Mouse (Mus musculus): ENCODE results near the gene Lhx9. TPM values are rescaled to one million over a fixed set of nuclear protein-coding genes. Genes with fewer than 3 reads are reported as not detected.

Gene Lhx9
- polyA plus RNA-seq, 1 experiment = not detected

DNA sequence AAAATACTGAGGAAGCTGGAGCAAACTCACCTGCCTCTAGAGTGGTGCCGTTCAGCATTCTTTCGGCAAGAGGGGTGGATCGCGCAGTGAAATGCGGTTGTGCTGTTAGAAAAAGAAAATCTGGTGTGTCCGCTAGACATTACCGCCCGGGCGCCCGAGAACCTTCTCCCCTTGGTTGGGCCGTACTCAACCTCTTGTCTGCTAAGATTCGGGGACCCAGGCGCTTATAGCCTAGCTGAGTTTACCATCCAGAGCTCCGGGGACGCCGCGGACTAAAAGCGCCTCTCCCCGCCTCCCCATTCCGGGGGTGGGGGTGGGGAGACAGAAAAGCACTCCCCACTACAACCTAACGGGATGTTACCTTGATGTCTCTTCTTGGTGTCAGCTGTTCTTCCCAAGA is 1.2 kb downstream of the Lhx9 start:
- Histone ChIP-seq H3K27ac (ENCODE audit: insufficient read depth, low read depth, low read length) (no peak overlapping the region), H3K4me3 (ENCODE audit: insufficient read depth, low read length) (peak overlapping the region; percentile 32), H3K4me1 (ENCODE audit: control insufficient read depth, insufficient read depth, low read length) (peaks cover 3% of the 10 kb centered on the region)
- no peak for TF ChIP-seq CTCF (IDR thresholded peaks at IDR 0.05; ENCODE audit: low read depth, low read length)
- no peak for TF ChIP-seq POLR2A (IDR thresholded peaks at IDR 0.05; ENCODE audit: borderline replicate concordance, low read depth, low read length)

DNA sequence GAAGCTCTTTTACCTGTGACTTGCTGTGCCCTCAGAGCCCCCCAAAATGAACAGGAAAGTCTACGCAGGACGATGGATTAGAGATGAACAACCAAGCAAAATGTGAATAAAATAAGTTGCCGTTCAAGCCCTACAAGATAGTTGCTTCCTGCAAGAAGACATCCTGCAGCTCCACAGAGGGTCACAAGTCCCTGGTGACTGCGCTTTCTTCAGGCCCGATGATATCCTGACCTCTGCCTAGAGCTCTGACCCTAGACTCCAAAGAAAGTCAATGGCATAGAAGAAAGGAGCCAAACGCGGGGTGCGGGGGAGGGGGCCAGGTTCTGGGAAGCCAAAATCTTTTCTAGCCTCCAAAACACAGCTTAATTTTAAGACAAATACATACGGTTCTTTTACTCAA is 1.8 kb downstream of the Lhx9 start:
- Histone ChIP-seq H3K4me3 (ENCODE audit: insufficient read depth, low read length) (no peak overlapping the region), H3K27ac (ENCODE audit: insufficient read depth, low read depth, low read length) (no peak overlapping the region), H3K4me1 (ENCODE audit: control insufficient read depth, insufficient read depth, low read length) (peaks cover 3% of the 10 kb centered on the region)
- TF ChIP-seq CTCF (IDR thresholded peaks at IDR 0.05; ENCODE audit: low read depth, low read length) = no peak

DNA sequence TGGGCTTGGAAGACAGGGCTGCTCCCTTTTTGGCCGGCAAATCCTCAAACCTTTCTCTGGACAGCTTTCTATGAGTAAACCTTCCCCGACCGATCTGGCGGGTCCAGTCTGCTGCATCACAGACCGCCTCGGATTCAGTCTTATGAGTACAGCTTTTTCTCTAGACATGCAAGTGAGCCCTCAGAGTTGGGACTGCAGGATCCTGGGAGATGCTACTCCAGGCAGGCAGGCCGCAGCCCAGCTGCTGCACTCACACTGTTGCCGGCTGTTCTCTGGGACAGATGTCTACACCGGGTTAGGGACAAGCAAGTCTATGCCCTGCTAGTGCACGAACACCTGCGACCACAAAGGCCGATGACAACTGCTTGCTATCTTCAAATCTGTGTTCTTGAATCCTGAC is 2.2 kb downstream of the Lhx9 start:
- no peak overlapping the region for H3K27ac ChIP-seq (ENCODE audit: insufficient read depth, low read depth, low read length)
- H3K4me3 ChIP-seq (ENCODE audit: insufficient read depth, low read length) = no peak overlapping the region
- H3K4me1 ChIP-seq (ENCODE audit: control insufficient read depth, insufficient read depth, low read length) = peaks cover 3% of the 10 kb centered on the region
- no peak for TF ChIP-seq POLR2A (IDR thresholded peaks at IDR 0.05; ENCODE audit: borderline replicate concordance, low read depth, low read length)
- TF ChIP-seq CTCF (IDR thresholded peaks at IDR 0.05; ENCODE audit: low read depth, low read length) = no peak

DNA sequence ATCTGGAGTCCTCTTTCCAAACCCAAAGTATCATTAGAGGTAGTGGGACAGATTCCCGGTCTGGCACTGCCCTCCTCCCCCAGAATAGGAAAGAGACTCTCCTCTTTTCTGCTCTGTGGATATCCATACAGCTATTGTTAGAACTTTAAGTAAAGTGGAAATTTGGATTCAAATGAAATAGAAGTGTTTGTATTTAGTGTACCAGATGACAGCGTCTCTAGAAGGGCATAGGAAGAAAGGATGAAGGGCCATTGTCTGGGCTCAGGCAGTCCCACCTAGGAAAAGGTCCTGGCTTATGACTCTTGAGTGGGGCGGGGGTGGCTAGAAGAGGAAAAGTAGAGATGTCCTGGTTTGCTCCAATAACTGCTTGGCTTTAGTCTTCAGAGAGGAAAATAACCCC is 2.9 kb downstream of the Lhx9 start:
- TF ChIP-seq CTCF (IDR thresholded peaks at IDR 0.05; ENCODE audit: low read depth, low read length) (no peak), POLR2A (IDR thresholded peaks at IDR 0.05; ENCODE audit: borderline replicate concordance, low read depth, low read length) (no peak)
- Histone ChIP-seq H3K4me3 (ENCODE audit: insufficient read depth, low read length) (no peak overlapping the region), H3K27ac (ENCODE audit: insufficient read depth, low read depth, low read length) (no peak overlapping the region), H3K4me1 (ENCODE audit: control insufficient read depth, insufficient read depth, low read length) (peaks cover 3% of the 10 kb centered on the region)

DNA sequence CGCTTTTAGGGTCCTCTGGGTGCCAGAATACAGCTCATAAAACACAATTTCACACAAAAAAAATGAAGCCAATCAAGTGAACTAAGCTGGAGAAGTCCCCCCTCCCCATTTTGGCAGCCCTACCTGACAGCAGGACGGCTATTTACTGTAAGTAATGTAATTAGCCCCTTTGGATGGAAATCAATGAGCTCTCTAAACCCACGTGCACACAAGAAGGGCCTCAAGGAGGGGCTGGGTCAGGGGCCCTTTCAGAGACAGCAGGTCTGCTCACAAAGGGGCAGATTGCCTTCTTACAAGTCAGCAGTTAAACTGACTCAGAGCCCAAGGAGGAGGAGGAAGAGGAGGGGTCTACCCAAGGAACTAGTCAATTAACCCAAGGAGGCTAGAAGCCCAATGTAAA is 4.2 kb downstream of the Lhx9 start:
- peaks cover 3% of the 10 kb centered on the region for H3K4me1 ChIP-seq (ENCODE audit: control insufficient read depth, insufficient read depth, low read length)

DNA sequence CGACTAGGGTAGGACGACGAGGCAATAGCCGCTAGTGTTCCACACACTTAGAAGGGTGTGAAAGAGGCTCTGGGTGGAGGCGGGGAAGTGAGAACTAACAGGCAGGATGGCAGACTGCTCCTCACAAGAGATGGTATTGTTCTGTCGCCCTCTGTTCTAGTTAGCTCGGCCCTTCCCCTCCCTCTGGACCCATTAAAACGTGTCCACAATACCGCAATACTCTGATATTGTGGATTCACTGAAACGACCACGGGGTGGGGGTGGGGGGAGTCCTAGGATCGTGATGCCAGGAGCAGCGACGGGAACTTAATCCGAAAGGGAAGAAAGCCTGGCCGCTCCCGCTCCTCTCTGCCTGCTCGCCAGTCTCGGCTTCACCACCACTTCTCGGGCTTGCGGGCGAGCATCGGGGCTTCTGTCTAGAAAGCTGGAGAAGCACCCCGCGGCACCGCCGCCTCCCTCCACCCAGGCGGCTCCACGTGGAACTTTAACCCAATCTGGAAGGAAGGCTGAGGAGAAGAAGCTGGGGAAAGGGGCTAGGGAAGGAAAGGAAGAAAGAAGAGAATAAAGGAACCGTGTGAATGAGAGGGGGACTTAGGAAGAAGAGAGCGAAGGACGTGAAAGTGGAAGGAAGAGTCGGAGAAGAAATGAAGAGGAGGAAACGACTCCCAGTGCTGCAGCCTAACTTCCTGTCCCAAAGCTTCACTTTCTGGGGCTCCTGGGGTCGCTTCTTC is 4.9 kb downstream of the Lhx9 start:
- Histone ChIP-seq H3K4me1 (ENCODE audit: control insufficient read depth, insufficient read depth, low read length) (peaks cover 3% of the 10 kb centered on the region; the same call in 1 of the 2 replicates), H3K4me3 (ENCODE audit: insufficient read depth, low read length) (peak overlapping the region; percentile 61), H3K27ac (ENCODE audit: insufficient read depth, low read depth, low read length) (no peak overlapping the region)
- TF ChIP-seq POLR2A (IDR thresholded peaks at IDR 0.05; ENCODE audit: borderline replicate concordance, low read depth, low read length) = no peak
- TF ChIP-seq CTCF (IDR thresholded peaks at IDR 0.05; ENCODE audit: low read depth, low read length) = no peak

More for the DNA sequence above, 4.2 kb downstream of the Lhx9 start:
- TF ChIP-seq CTCF (IDR thresholded peaks at IDR 0.05; ENCODE audit: low read depth, low read length) (no peak), POLR2A (IDR thresholded peaks at IDR 0.05; ENCODE audit: borderline replicate concordance, low read depth, low read length) (no peak)
- Histone ChIP-seq H3K4me3 (ENCODE audit: insufficient read depth, low read length) (peak overlapping the region; percentile 61), H3K27ac (ENCODE audit: insufficient read depth, low read depth, low read length) (no peak overlapping the region)

DNA sequence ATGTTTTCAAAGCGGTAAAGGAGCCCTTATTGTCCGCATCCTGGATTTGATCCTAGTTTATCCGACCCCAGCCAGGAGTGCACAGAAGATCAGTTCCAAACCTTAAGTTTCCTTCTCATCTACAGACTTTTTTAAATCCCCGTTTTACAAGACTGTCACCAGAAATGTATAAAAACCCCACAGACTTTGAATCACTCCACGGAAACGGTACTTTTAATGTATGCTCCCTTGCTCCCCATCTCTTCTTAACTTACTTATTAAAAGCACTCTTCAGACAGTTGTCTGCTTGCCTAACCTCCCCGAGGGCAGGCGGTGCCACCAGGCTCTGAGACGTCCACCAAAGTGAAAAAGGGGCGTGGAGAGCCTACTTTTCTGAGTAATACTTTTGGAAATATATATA is 5.6 kb downstream of the Lhx9 start:
- TF ChIP-seq CTCF (IDR thresholded peaks at IDR 0.05; ENCODE audit: low read depth, low read length) (no peak), POLR2A (IDR thresholded peaks at IDR 0.05; ENCODE audit: borderline replicate concordance, low read depth, low read length) (no peak)
- peak overlapping the region; percentile 29; the same call in 1 of the 2 replicates for H3K4me3 ChIP-seq (ENCODE audit: insufficient read depth, low read length)

DNA sequence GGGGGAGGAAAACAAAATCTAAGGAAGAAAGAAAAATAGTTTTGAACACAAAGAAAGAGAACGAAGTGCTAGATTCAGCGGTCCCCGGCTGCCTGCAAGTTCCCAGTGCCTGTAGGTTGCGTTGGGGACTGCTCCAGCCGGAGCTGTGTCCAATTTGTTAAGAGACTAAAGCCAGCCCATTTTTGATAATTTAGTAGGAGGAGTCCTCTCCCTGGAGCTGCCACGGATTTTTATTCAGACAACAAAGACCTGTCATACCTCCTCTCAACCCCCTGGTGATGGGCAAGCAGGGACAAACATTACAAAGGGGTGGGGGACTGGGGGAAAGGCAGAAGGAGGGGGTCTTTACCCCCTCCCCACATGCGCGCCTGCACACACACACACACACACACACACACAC is 6.1 kb downstream of the Lhx9 start:
- TF ChIP-seq CTCF (IDR thresholded peaks at IDR 0.05; ENCODE audit: low read depth, low read length) (no peak), POLR2A (IDR thresholded peaks at IDR 0.05; ENCODE audit: borderline replicate concordance, low read depth, low read length) (no peak)
- peak overlapping the region; percentile 29; the same call in 1 of the 2 replicates for H3K4me3 ChIP-seq (ENCODE audit: insufficient read depth, low read length)
- H3K27ac ChIP-seq (ENCODE audit: insufficient read depth, low read depth, low read length) = no peak overlapping the region
- peaks cover 2% of the 10 kb centered on the region; the same call in 1 of the 2 replicates for H3K4me1 ChIP-seq (ENCODE audit: control insufficient read depth, insufficient read depth, low read length)

More for the DNA sequence above, 5.6 kb downstream of the Lhx9 start:
- Histone ChIP-seq H3K27ac (ENCODE audit: insufficient read depth, low read depth, low read length) (no peak overlapping the region), H3K4me1 (ENCODE audit: control insufficient read depth, insufficient read depth, low read length) (peaks cover 3% of the 10 kb centered on the region; the same call in 1 of the 2 replicates)

DNA sequence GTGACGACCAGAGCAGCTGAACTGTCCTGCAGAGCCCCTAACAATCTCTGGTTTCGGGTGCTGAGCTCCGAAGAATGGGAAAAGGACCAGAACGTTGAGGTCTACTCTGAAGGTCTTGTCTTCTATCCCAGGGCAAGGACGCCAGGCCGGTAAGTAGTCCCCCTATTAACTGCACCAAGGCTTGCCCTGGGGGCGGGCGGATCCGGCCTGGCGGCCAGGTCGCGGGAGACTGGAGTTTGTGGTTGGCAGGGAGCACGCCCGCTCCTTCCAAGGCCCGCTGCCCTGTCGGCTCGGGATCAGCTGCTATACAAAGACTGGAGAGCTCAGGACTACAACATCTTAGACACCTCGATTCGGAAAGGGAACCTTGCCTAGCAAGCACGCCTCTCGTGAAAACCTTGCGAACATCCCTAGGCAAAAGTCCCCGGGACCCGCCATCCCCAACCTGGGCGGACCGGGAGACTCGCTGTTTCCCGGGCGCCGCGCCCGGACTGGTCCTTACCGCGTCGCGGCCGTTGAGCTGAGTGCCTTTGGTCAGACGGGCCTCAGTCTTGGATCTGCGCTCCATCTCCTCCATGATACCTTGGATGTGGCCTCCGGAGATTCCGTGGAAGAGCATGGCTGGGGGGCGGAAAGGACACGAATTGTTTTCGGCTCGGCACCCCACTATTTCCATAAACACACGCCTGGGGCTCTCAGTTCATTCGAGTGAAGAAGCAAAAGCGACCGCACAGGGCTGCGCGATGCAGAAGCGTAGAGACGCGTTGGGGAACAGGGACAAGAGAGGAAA is 6.9 kb downstream of the Lhx9 start:
- peaks cover 2% of the 10 kb centered on the region; the same call in 1 of the 2 replicates for H3K4me1 ChIP-seq (ENCODE audit: control insufficient read depth, insufficient read depth, low read length)
- TF ChIP-seq POLR2A (IDR thresholded peaks at IDR 0.05; ENCODE audit: borderline replicate concordance, low read depth, low read length) (no peak), CTCF (IDR thresholded peaks at IDR 0.05; ENCODE audit: low read depth, low read length) (no peak)
- peak overlapping the region; percentile 49 for H3K4me3 ChIP-seq (ENCODE audit: insufficient read depth, low read length)
- no peak overlapping the region for H3K27ac ChIP-seq (ENCODE audit: insufficient read depth, low read depth, low read length)
